Mouse (Mus musculus) liver, embryonic 16.5 days (tissue): Measurements from ENCODE around the gene Mta3. TPM values are rescaled to one million over a fixed set of nuclear protein-coding genes. Genes with fewer than 3 reads are reported as not detected.
"Not testable (repeated sequence)": the region's sequence is repeated elsewhere in the genome, so short reads cannot be mapped to it uniquely, and the experiment has no call there.

Source experiments
- ATAC-seq: fragments of 200-750 bp; cut with Nextera tagmentation; 2 replicates; pipeline ENCODE4 v1.8.0; 2017; ENCODE audit warnings: low read depth, mild to moderate bottlenecking, moderate number of reproducible peaks, moderate library complexity
- H3K27ac ChIP-seq: fragments of 300-500 bp; sonication (generic); 2 replicates; pipeline ENCODE4 v1.5.1; 2014; ENCODE audit warnings: mild to moderate bottlenecking, low read length
- H3K27me3 ChIP-seq: fragments of 300-500 bp; sonication (generic); 2 replicates; pipeline ENCODE4 v1.6.1; 2014; ENCODE audit warnings: low read depth, low read length, mixed read lengths; ENCODE audit not compliant: control insufficient read depth, insufficient read depth
- H3K36me3 ChIP-seq: fragments of 300-500 bp; sonication (generic); 2 replicates; pipeline ENCODE4 v1.6.1; 2014; ENCODE audit warnings: mild to moderate bottlenecking; ENCODE audit not compliant: control insufficient read depth, insufficient read depth
- H3K4me1 ChIP-seq: fragments of 300-500 bp; sonication (generic); 2 replicates; pipeline ENCODE4 v1.6.1; 2014; ENCODE audit warnings: low read depth, low read length, mixed read lengths; ENCODE audit not compliant: control insufficient read depth
- H3K4me2 ChIP-seq: fragments of 300-500 bp; sonication (generic); 2 replicates; pipeline ENCODE4 v1.6.1; 2014; ENCODE audit warnings: low read depth, low read length, mixed read lengths
- H3K4me3 ChIP-seq: fragments of 300-500 bp; sonication (generic); 2 replicates; pipeline ENCODE4 v1.5.1; 2014; ENCODE audit warnings: low read depth, mild to moderate bottlenecking, low read length
- H3K9ac ChIP-seq: fragments of 300-500 bp; sonication (generic); 2 replicates; pipeline ENCODE4 v1.6.1; 2014; ENCODE audit warnings: low read depth, low read length
- H3K9me3 ChIP-seq: fragments of 300-500 bp; sonication (generic); replicated peaks from 2 replicates; pipeline ENCODE4 v1.6.1; 2016; ENCODE audit warnings: low read length; ENCODE audit not compliant: control insufficient read depth
- WGBS: fragments of 180-500 bp; shearing (Covaris S2); extraction: QIAGEN DNeasy Blood & Tissue Kit; methylation state at CpG from one replicate; pipeline ENCODE4 v1.1.7; 2014; ENCODE audit not compliant: insufficient replicate concordance; 5-methylcytosine and 5-hydroxymethylcytosine counted together
- polyA plus RNA-seq: library from polyadenylated mRNA; unstranded; fragments of >200 nt; fragmentation: Nextera tagmentation; extraction: Ambion mirVana; gene quantifications from 2 replicates; pipeline ENCODE4 v1.2.1, GENCODE M21; 2015

Gene Mta3
- polyA plus RNA-seq, 1 experiment from 2014 or later = 35.6 TPM

GRCm38 (mm10) chr17:83706594-83707126, 697 bp downstream of the Mta3 start:
- H3K27ac ChIP-seq = peak overlapping the region; percentile 97
- no peaks in the 10 kb centered on the region for H3K27me3 ChIP-seq
- peaks cover 3% of the 10 kb centered on the region; the same call in 1 of the 2 replicates for H3K36me3 ChIP-seq
- peaks cover 32% of the 10 kb centered on the region for H3K4me1 ChIP-seq
- no peaks in the 10 kb centered on the region for H3K9me3 ChIP-seq
- H3K4me3 ChIP-seq = peak overlapping the region; percentile 92
- WGBS = under 1% methylated on average over 19 of the region's 19 CpGs
- H3K9ac ChIP-seq = peak overlapping the region; percentile 99
- H3K4me2 ChIP-seq = peak overlapping the region; percentile 97
- peak; percentile 83 for ATAC-seq

- peak overlapping the region; percentile 92 for H3K4me3 ChIP-seq
- peak; percentile 33 for ATAC-seq
- H3K9me3 ChIP-seq = no peaks in the 10 kb centered on the region
- no peaks in the 10 kb centered on the region for H3K27me3 ChIP-seq
- H3K4me1 ChIP-seq = peaks cover 32% of the 10 kb centered on the region
- peak overlapping the region; percentile 99 for H3K9ac ChIP-seq
- peak overlapping the region; percentile 97 for H3K4me2 ChIP-seq
- peak overlapping the region; percentile 97 for H3K27ac ChIP-seq
- peaks cover 3% of the 10 kb centered on the region; the same call in 1 of the 2 replicates for H3K36me3 ChIP-seq
- WGBS = 38% methylated on average over 4 of the region's 4 CpGs
These were observed 1.4 kb downstream of the Mta3 start for GRCm38 (mm10) chr17:83707372-83707771.

GRCm38 (mm10) chr17:83707846-83708245, 1.9 kb downstream of the Mta3 start:
- H3K4me2 ChIP-seq = peak overlapping the region; percentile 97
- peaks cover 3% of the 10 kb centered on the region; the same call in 1 of the 2 replicates for H3K36me3 ChIP-seq
- H3K27me3 ChIP-seq = no peaks in the 10 kb centered on the region
- no peaks in the 10 kb centered on the region for H3K9me3 ChIP-seq
- ATAC-seq = no peak
- 63% methylated on average over 6 of the region's 6 CpGs for WGBS
- H3K27ac ChIP-seq = peak overlapping the region; percentile 97
- peaks cover 32% of the 10 kb centered on the region for H3K4me1 ChIP-seq
- H3K9ac ChIP-seq = peak overlapping the region; percentile 99
- H3K4me3 ChIP-seq = peak overlapping the region; percentile 92

GRCm38 (mm10) chr17:83708256-83708655, 2.3 kb downstream of the Mta3 start:
- H3K36me3 ChIP-seq = peaks cover 3% of the 10 kb centered on the region; the same call in 1 of the 2 replicates
- H3K4me1 ChIP-seq = peaks cover 29% of the 10 kb centered on the region
- peak overlapping the region; percentile 97 for H3K4me2 ChIP-seq
- no peaks in the 10 kb centered on the region for H3K27me3 ChIP-seq
- H3K9ac ChIP-seq = no peak overlapping the region
- H3K4me3 ChIP-seq = no peak overlapping the region
- H3K9me3 ChIP-seq = no peaks in the 10 kb centered on the region
- ATAC-seq = no peak
- 74% methylated on average over 10 of the region's 10 CpGs for WGBS
- H3K27ac ChIP-seq = no peak overlapping the region; the same call in 1 of the 2 replicates

- peaks cover 3% of the 10 kb centered on the region; the same call in 1 of the 2 replicates for H3K36me3 ChIP-seq
- no peak overlapping the region for H3K4me2 ChIP-seq
- no peaks in the 10 kb centered on the region for H3K9me3 ChIP-seq
- peaks cover 29% of the 10 kb centered on the region for H3K4me1 ChIP-seq
- no peak overlapping the region for H3K4me3 ChIP-seq
- no peak for ATAC-seq
- no peaks in the 10 kb centered on the region for H3K27me3 ChIP-seq
- no peak overlapping the region; the same call in 1 of the 2 replicates for H3K27ac ChIP-seq
- WGBS = 68% methylated on average over 6 of the region's 6 CpGs
- H3K9ac ChIP-seq = no peak overlapping the region
These were observed 2.9 kb downstream of the Mta3 start for GRCm38 (mm10) chr17:83708891-83709290.

- H3K4me2 ChIP-seq, H3K4me3 ChIP-seq, ATAC-seq, H3K27ac ChIP-seq, H3K27me3 ChIP-seq, H3K36me3 ChIP-seq, H3K9me3 ChIP-seq, H3K9ac ChIP-seq: not testable (repeated sequence)
- H3K4me1 ChIP-seq = peaks cover 29% of the 10 kb centered on the region
- 62% methylated on average over 3 of the region's 3 CpGs for WGBS
These were observed 3.6 kb downstream of the Mta3 start for GRCm38 (mm10) chr17:83709517-83709916.

- Histone ChIP-seq H3K4me2 (no peak overlapping the region), H3K4me3 (no peak overlapping the region), H3K4me1 (peaks cover 20% of the 10 kb centered on the region), H3K27ac (no peak overlapping the region), H3K36me3 (peaks cover 10% of the 10 kb centered on the region), H3K9me3 (no peaks in the 10 kb centered on the region), H3K27me3 (no peaks in the 10 kb centered on the region), H3K9ac (no peak overlapping the region)
- ATAC-seq = no peak
- WGBS = 88% methylated on average over 8 of the region's 8 CpGs
These were observed 4.7 kb downstream of the Mta3 start for GRCm38 (mm10) chr17:83710639-83711038.

- H3K36me3 ChIP-seq = peaks cover 26% of the 10 kb centered on the region
- WGBS = 88% methylated on average over 9 of the region's 9 CpGs
These were observed 6.4 kb downstream of the Mta3 start for GRCm38 (mm10) chr17:83712341-83712740.

GRCm38 (mm10) chr17:83720449-83720848, 14.5 kb downstream of the Mta3 start:
- no peaks in the 10 kb centered on the region for H3K27me3 ChIP-seq
- ATAC-seq = no peak
- H3K9ac ChIP-seq = no peak overlapping the region
- H3K4me3 ChIP-seq = no peak overlapping the region
- no peak overlapping the region for H3K4me2 ChIP-seq
- H3K4me1 ChIP-seq = peaks cover 10% of the 10 kb centered on the region
- peaks cover 28% of the 10 kb centered on the region for H3K36me3 ChIP-seq
- WGBS = 56% methylated on average over 12 of the region's 12 CpGs
- no peak overlapping the region for H3K27ac ChIP-seq
- peaks cover 5% of the 10 kb centered on the region; the same call in 1 of the 2 replicates for H3K9me3 ChIP-seq

More at GRCm38 (mm10) chr17:83712341-83712740, 6.4 kb downstream of the Mta3 start:
- H3K9ac ChIP-seq = no peak overlapping the region
- H3K9me3 ChIP-seq = peaks cover 5% of the 10 kb centered on the region; the same call in 1 of the 2 replicates
- no peak overlapping the region for H3K4me3 ChIP-seq
- no peak overlapping the region for H3K27ac ChIP-seq
- ATAC-seq = no peak
- no peak overlapping the region for H3K4me2 ChIP-seq
- H3K27me3 ChIP-seq = no peaks in the 10 kb centered on the region
- H3K4me1 ChIP-seq = peaks cover 14% of the 10 kb centered on the region
